Mouse (Mus musculus): Measurements from ENCODE around the gene Cdx2. TPM values are rescaled to one million over a fixed set of nuclear protein-coding genes. Genes with fewer than 3 reads are reported as not detected.

Cdx2 gene
- polyA plus RNA-seq, 1 experiment: not detected

DNA sequence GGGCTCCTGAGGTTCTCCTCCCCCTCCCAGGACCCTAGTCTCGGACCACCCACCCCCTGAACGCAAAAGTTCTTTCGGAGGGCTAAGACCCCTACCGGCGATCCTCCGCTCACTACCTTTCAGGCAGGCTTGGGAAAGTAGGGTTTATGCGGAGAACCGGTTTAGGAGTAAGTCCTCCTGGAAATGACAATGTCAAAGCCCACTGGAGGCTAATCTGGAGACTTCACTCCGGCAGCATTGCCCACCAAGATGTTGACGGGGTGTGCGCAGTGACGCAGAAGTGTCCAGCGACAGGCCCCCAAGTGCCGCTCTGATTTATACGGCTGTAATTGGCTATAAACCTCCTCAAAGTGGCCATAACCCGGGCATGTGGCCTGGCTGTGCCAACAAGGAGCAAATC, 1.9 kb downstream of the Cdx2 start:
- no peaks in the 10 kb centered on the region for H3K4me1 ChIP-seq (ENCODE audit: control insufficient read depth, insufficient read depth, insufficient read length, low read length)
- no peak overlapping the region for H3K27ac ChIP-seq (replicated peaks; ENCODE audit: low read depth, low read length)
- no peak overlapping the region for H3K4me3 ChIP-seq (ENCODE audit: insufficient read depth, low read depth, low read length)

DNA sequence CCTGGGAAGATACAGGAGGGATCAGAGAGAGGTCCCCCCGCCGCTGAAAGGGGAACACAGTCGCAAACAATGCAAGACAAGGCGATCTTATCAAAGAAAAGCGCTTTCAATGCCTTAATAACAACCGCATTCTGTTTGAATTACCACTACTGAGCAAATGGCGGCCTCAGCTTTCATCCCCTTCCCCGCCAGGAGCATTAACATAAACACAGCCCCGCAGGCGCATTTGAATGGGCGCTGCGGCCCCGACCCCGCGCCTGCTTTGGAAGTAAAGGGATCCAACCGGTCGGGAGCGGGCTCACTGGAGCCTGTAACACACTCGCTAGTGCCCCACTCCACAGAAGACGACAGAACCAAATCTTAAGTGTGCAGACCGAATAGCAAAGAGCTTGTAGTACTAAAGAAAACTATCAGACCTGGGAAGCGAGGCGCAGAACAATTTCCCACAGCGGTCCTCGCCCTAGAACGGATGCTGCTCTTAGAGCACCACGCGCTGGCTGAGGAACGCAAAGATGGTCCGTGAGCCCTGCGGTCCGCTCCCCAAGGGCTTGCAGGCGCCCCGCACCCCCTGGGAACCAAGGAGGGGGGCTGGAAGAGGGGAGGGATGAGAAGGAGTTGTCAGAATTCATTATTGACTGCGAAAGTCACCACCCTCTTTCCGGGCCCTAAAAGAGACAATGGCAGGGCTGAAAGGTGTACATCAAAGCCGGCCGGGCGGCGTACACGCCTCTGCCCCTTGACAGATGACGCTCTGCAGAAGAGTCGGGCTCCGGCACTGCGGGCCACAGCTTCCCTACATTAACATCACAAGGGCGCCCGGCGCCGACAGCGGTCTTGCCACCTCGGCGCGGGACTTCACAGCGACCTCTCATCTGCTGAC, 2.6 kb downstream of the Cdx2 start:
- H3K27ac ChIP-seq (replicated peaks; ENCODE audit: low read depth, low read length): no peak overlapping the region
- no peak overlapping the region for H3K4me3 ChIP-seq (ENCODE audit: insufficient read depth, low read depth, low read length)
- no peaks in the 10 kb centered on the region for H3K4me1 ChIP-seq (ENCODE audit: control insufficient read depth, insufficient read depth, insufficient read length, low read length)

DNA sequence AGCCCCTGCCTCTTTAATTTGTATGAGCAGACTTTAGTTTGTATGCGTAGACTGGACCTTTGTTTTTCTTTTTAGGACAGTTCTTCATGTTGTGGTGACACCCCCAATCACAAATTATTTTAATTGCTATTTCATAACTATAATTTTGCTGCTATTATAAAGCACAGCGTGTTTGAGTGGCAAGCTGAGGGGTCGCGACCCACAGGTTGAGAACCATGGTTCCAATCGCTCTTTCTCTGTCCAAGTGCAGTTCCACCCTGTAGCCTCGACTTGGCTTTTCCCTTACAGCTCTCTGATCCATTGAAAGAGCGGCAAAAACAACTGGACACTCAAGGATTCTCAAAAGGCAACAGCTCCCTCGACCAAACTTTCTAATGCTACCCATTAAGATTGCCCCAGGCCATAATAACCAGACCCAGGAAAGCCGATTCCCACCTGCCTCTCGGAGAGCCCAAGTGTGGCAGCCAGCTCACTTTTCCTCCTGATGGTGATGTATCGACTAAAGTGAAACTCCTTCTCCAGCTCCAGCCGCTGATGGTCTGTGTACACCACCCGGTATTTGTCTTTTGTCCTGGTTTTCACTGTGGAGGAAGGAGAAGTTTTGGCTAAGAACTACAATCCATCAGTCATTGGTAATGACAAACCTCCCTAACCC, 4.2 kb downstream of the Cdx2 start:
- H3K4me1 ChIP-seq (ENCODE audit: control insufficient read depth, insufficient read depth, insufficient read length, low read length): no peaks in the 10 kb centered on the region
- H3K4me3 ChIP-seq (ENCODE audit: insufficient read depth, low read depth, low read length): no peak overlapping the region
- H3K27ac ChIP-seq (replicated peaks; ENCODE audit: low read depth, low read length): no peak overlapping the region

DNA sequence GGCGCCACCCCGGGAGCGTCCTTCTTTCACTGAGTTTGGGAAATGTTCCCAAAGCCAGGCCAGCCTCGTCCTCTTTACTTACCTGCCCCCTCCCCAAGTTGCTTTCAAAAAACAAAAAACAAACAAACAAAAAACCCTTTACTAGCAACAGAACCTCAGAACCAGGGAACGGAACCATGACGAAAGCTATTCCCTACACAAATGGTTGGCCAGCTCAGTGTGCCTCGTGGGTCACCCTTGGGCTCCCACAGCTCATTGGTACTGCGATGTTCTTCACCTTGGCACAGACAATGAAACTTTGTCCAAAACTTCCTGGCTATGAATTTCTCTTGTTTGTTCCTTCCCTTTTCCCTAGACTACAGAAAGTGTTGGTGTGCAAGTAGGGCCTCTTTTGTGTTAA, 4.9 kb downstream of the Cdx2 start:
- Histone ChIP-seq H3K4me1 (ENCODE audit: control insufficient read depth, insufficient read depth, insufficient read length, low read length) (no peaks in the 10 kb centered on the region), H3K4me3 (ENCODE audit: insufficient read depth, low read depth, low read length) (no peak overlapping the region), H3K27ac (replicated peaks; ENCODE audit: low read depth, low read length) (no peak overlapping the region)

DNA sequence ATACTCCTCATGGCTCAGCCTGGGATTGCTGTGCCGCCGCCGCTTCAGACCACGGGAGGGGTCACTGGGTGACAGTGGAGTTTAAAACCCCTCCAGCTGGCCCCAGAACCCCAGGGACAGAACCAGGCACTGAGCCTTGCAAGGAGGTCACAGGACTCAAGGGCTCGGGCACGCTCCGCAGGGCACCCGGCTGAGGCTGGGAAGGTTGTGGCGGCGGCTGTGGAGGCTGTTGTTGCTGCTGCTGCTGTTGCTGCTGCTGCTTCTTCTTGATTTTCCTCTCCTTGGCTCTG, 5.3 kb downstream of the Cdx2 start:
- H3K27ac ChIP-seq (replicated peaks; ENCODE audit: low read depth, low read length): no peak overlapping the region
- H3K4me1 ChIP-seq (ENCODE audit: control insufficient read depth, insufficient read depth, insufficient read length, low read length): no peaks in the 10 kb centered on the region
- no peak overlapping the region for H3K4me3 ChIP-seq (ENCODE audit: insufficient read depth, low read depth, low read length)

DNA sequence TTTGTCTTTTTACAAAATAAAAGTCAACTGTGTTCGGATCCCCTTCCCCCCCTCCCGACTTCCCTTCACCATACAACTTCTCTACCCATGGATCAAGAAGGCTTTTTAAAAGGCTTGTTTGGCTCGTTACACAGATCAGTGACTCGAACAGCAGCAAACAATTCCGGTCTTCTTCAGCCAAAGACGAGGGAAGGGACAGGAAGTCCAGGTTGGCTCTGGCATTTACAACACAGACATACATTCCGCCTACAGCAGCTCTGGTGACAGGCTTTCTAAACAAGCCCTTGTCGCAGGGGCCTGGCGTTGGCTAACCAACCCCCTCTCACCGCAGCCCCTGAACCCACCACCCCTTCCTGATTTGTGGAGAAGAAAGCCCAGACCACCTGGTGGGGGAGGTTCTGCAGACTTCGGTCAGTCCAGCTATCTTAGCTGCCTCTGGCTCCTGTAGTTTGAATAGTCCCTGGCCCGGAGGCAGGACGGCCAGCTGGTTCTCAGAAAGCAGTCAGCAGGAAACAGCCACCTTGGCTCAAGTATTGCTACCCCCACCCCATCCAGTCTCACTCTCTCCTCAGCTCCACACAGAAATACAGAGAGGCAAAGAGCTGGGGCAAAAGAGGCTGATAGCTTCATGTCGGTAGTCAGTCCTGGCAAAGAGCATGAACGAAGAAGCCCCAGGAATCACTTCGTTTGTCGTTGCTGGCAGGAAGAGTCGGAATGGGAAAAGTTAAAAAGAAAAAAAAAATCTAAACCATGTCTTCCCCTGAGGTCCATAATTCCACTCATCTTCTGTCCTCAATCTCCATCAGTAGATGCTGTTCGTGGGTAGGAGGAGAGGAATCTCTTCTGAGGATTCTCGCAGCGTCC, 5.9 kb downstream of the Cdx2 start:
- Histone ChIP-seq H3K4me3 (ENCODE audit: insufficient read depth, low read depth, low read length) (no peak overlapping the region), H3K27ac (replicated peaks; ENCODE audit: low read depth, low read length) (no peak overlapping the region), H3K4me1 (ENCODE audit: control insufficient read depth, insufficient read depth, insufficient read length, low read length) (no peaks in the 10 kb centered on the region)

DNA sequence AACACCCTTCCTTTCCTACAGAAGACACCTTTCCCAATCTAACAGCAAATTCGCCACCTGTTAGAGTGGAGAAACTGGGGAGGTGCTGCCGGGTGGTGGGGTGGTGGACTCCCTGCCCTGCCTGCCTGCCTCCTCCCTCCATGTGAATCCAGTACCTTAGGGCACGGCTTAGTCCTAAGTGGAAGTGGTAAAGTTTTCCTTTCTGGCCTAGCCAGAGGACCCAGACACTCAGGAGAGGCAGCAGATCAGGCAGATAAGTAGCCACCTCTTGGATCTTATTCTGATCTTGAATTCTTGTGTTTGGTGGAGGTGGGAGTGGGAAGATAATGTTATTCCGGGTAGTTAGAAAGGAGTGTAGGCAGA, 7.1 kb downstream of the Cdx2 start:
- H3K27ac ChIP-seq (replicated peaks; ENCODE audit: low read depth, low read length): no peak overlapping the region
- H3K4me1 ChIP-seq (ENCODE audit: control insufficient read depth, insufficient read depth, insufficient read length, low read length): no peaks in the 10 kb centered on the region
- no peak overlapping the region for H3K4me3 ChIP-seq (ENCODE audit: insufficient read depth, low read depth, low read length)

DNA sequence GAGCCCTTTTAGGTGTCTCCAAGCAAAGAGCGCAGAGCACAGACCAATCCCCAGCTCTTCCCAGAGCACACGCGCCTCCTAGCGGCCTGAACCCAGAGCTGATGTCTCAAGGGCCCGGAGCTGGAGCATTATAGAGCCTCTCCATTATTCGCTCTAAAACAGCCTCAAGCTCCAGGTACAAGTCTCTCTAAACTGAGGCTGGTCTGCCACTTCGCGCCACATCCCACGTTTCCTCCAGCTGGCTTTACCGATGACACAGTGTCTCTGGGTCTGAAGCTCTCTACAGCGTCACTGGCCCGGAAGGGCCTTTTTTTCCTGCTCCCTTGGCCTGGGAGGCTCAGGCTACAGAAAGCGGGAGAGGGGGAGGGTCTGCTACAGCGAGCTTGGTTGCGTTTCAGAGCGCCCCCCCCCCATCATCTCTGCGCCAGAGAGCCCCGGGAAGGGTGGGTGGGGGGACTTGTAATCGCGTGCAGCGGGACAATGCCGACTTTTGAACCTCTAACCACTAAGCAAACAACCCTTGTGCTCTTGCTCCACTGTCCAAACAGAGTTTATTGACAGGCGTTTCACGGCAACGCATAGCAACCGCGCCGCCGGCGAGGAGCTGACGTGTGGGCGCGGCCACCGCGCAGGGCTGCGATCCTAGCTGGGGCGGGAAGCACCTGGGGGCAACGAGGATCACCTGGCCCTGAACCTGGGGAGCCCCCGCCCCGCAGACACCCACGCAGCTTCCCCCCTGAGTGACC, 7.6 kb downstream of the Cdx2 start:
- Histone ChIP-seq H3K4me3 (ENCODE audit: insufficient read depth, low read depth, low read length) (no peak overlapping the region), H3K27ac (replicated peaks; ENCODE audit: low read depth, low read length) (no peak overlapping the region)

DNA sequence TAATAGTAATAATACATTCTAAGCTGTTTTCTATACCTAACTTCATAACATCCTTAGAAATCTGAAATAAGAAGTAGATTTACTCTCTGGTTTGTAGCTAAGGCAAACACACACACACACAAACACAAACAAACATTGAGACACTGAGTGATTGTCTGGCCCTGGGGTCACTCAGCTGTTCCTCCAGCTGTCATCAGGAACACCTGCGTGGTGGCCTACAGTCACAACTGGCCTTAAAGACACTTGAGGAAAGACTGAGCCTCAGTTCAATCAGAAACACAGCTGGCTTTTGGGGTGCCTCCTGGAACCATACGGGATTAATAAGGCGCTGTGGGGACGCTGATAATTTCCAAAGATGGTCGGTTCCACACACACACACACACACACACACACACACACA, 9.8 kb downstream of the Cdx2 start:
- Histone ChIP-seq H3K27ac (replicated peaks; ENCODE audit: low read depth, low read length) (no peak overlapping the region), H3K4me1 (ENCODE audit: control insufficient read depth, insufficient read depth, insufficient read length, low read length) (no peaks in the 10 kb centered on the region), H3K4me3 (ENCODE audit: insufficient read depth, low read depth, low read length) (no peak overlapping the region)

More for the DNA sequence above, 7.6 kb downstream of the Cdx2 start:
- no peaks in the 10 kb centered on the region for H3K4me1 ChIP-seq (ENCODE audit: control insufficient read depth, insufficient read depth, insufficient read length, low read length)

DNA sequence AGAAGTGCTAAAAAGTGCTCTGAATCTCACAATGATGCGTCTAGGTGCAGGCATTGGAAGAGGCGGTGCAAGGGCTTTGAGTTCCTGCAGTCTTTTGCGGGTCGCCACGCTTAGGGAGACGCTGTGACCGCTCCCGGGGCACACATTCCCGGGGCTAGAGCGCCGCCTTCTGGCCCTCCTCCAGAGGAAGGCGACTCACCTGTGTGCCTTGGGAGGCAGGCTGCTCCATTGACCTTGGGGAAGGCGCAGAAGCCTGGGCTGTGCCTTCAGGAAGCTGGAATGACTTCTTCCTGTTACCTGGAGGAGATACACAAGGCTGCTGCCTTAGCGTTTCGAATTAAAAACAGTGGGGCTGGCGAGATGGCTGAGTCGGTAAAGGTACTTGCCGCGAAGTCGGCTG, 12.9 kb downstream of the Cdx2 start:
- no peak overlapping the region for H3K27ac ChIP-seq (replicated peaks; ENCODE audit: low read depth, low read length)
- no peaks in the 10 kb centered on the region for H3K4me1 ChIP-seq (ENCODE audit: control insufficient read depth, insufficient read depth, insufficient read length, low read length)
- no peak overlapping the region for H3K4me3 ChIP-seq (ENCODE audit: insufficient read depth, low read depth, low read length)

DNA sequence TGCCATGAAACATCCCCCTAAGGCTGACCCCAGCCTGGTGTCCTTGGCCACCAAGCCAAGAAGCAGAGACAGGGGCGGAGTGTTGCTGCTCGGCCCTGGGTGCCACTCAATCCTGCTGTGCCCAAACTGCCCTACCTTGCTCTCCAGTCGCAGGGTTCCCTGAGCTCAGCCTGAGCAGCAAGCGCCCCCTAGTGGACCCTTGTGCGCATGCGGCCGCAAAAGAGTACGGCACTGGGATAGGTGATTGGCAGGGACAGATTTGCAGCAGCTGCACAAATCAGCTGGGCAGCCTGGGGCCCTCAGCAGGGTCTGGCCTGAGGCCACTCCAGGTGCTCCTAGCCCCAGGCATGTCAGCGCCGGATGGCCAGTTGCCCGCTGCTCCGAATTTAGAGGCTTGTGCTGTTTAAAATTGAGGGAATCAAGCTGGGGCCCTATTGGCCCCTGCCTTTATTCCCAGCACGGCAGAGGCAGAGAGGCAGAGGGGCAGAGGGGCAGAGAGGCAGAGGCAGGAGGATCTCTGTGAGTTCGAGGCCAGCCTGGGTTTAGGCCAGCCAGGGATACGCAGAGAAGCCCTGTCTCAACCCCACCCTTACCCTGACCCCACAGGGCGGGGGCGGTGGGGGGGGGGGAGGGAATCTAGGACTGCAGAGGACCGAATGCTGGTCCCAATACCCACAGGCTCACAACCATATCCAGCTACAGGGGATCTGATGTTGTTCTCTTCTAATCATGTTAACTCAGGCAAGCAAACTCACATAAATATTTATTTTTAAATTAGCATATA, 13.8 kb downstream of the Cdx2 start:
- H3K27ac ChIP-seq (replicated peaks; ENCODE audit: low read depth, low read length): no peak overlapping the region
- no peaks in the 10 kb centered on the region for H3K4me1 ChIP-seq (ENCODE audit: control insufficient read depth, insufficient read depth, insufficient read length, low read length)
- no peak overlapping the region for H3K4me3 ChIP-seq (ENCODE audit: insufficient read depth, low read depth, low read length)

DNA sequence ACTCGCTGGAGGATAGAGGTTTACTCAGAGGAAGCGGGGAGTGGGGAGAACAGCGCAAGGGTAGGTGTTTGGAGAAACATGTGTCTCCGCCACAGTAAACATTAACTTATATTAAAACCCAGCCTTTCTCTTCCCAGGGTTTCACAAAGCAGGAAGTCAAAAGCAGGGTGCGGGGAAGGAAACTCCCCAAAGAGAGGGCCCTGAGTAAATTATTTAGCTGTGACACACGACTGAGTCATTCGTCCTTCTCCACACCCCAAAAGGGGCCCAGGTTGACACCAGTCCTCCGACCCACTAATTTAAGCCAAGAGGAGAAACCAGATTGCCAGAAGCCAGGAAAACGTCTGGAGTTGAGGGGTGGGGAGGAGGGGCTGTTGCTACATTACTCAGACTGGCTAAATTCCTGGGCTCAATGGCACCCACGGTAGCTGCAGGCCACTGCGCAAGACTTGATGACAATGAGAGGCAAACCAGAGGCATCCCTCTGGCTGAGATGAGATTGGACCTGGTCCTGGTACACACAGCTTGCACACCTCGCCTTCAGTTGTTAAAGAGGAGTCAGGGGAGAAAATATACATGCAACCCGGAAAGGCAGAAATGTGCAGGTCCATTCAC, 14.5 kb downstream of the Cdx2 start:
- Histone ChIP-seq H3K4me3 (ENCODE audit: insufficient read depth, low read depth, low read length) (no peak overlapping the region), H3K27ac (replicated peaks; ENCODE audit: low read depth, low read length) (no peak overlapping the region), H3K4me1 (ENCODE audit: control insufficient read depth, insufficient read depth, insufficient read length, low read length) (no peaks in the 10 kb centered on the region)

DNA sequence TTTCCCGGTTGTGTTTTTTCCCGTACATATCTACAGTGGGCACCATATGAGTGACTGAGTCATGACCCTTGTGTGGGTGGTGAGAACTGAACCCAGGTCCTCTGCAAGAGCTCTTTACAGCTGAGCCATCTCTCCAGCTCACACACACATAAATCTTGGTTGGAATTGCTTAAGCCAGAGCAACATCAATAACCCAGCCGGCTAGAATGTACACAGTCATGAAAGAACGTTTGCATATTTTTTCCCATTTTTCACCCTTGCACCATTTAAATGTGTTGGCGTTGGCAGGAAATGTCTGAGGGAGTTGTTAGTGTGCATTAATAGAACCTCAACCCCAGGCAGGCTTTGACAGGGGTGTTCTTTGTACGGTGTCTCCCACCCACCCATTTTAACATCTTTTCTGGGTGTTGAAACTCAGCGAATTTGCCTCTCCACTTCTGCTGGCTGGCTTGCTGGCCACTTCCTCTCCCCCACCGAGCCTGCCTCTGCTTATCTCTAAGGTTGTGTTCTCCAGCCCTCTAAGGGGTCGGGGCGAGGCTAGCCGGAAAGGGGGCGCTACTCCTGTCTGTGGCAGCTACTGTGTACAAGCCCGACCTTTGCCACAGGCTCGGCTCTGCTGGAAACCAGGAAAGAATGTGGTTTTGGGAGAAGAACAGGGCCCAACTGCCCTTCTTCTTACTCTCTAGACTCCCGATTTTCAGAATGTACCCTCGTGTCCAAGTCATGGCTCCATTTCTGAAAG, 15.1 kb downstream of the Cdx2 start:
- Histone ChIP-seq H3K4me3 (ENCODE audit: insufficient read depth, low read depth, low read length) (no peak overlapping the region), H3K4me1 (ENCODE audit: control insufficient read depth, insufficient read depth, insufficient read length, low read length) (no peaks in the 10 kb centered on the region), H3K27ac (replicated peaks; ENCODE audit: low read depth, low read length) (no peak overlapping the region)
